In genomic region chr6:142801687-142802086, GRCm38 (mm10) we compare ENCODE assay signal across 33 mouse cellular contexts. TPM values are rescaled to one million over a fixed set of nuclear protein-coding genes. Genes with fewer than 3 reads are reported as not detected.
"Had no signal": no experiment of that assay in that cellular context is flagged by ENCODE, and none has a peak within 500 bp of the region (broad histone marks: within the 10 kb centered on the region; RNA-seq: fewer than 3 reads in every experiment).

No protein-coding gene starts in this region.

- DNase-seq: gastrocnemius, postnatal 14 days; gastrocnemius, postnatal 36 days; heart, adult 2 months; heart, postnatal 14 days; heart, postnatal 36 days; kidney, adult 11 months; kidney, adult 2 months; kidney, postnatal 10 days; kidney, postnatal 25 days; layer of hippocampus, adult 9-11 months; layer of hippocampus, postnatal 36 days; left cerebral cortex, postnatal 4 days had no signal

- H3K27me3 ChIP-seq: heart, embryonic 13.5 days; heart, embryonic 15.5 days; hindbrain, embryonic 12.5 days; limb, embryonic 13.5 days; limb, embryonic 15.5 days; liver, embryonic 12.5 days had no signal

- H3K9me3 ChIP-seq: heart, embryonic 13.5 days; heart, embryonic 15.5 days; hindbrain, embryonic 12.5 days; limb, embryonic 13.5 days; limb, embryonic 15.5 days; liver, embryonic 12.5 days had no signal

- H3K4me3 ChIP-seq: heart, adult 2 months; heart, embryonic 13.5 days; heart, embryonic 15.5 days; hindbrain, embryonic 12.5 days; limb, embryonic 13.5 days; limb, embryonic 15.5 days; liver, embryonic 12.5 days had no signal

- H3K36me3 ChIP-seq: heart, embryonic 13.5 days; heart, embryonic 15.5 days; hindbrain, embryonic 12.5 days; limb, embryonic 13.5 days; limb, embryonic 15.5 days; liver, embryonic 12.5 days had no signal

- ATAC-seq: hindbrain, postnatal 0 days; intestine, embryonic 16.5 days; liver, embryonic 12.5 days had no signal

- H3K9ac ChIP-seq: heart, embryonic 13.5 days; heart, embryonic 15.5 days; hindbrain, embryonic 12.5 days; hindbrain, embryonic 14.5 days; limb, embryonic 13.5 days; limb, embryonic 15.5 days; liver, embryonic 12.5 days; liver, embryonic 14.5 days had no signal

- H3K27ac ChIP-seq: heart, adult 2 months; heart, embryonic 13.5 days; heart, embryonic 15.5 days; hindbrain, embryonic 12.5 days; hindbrain, embryonic 14.5 days; hindbrain, postnatal 0 days; limb, embryonic 13.5 days; limb, embryonic 15.5 days; liver, embryonic 12.5 days; liver, embryonic 14.5 days had no signal

- H3K4me2 ChIP-seq: heart, embryonic 11.5 days; heart, embryonic 13.5 days; heart, embryonic 15.5 days; hindbrain, embryonic 12.5 days; hindbrain, embryonic 14.5 days; limb, embryonic 13.5 days; limb, embryonic 15.5 days; liver, embryonic 12.5 days had no signal

- H3K4me1 ChIP-seq: heart, embryonic 13.5 days; heart, embryonic 15.5 days; limb, embryonic 15.5 days had no signal

RNA-seq across cellular contexts. Expression of gene Sult6b2, which starts 2.6 kb away (rescaled TPM):
- total RNA-seq: gastrocnemius, adult 18-20 months; gastrocnemius, adult 8-10 months; gastrocnemius, postnatal 14 days; gastrocnemius, postnatal 36 days; heart, adult 2 months; heart, postnatal 14 days; hematopoietic stem cell, adult 5-6 weeks; hindbrain, postnatal 0 days; layer of hippocampus, postnatal 36 days; left cerebral cortex, adult 18-20 months; liver, adult 2 months had no signal
- polyA plus RNA-seq: gonadal fat pad, adult 2 months; heart, embryonic 15.5 days; heart, postnatal 0 days; hindbrain, embryonic 12.5 days; hindbrain, embryonic 14.5 days; kidney, adult 2 months; kidney, embryonic 16.5 days; large intestine, adult 2 months; limb, embryonic 11.5 days; limb, embryonic 13.5 days; liver, adult 2 months; liver, embryonic 12.5 days; liver, embryonic 14.5 days had no signal
